Mouse (Mus musculus): ENCODE data around the gene Fahd1.

Gene Fahd1

GRCm38 (mm10) chr17:24850065-24850772 lies at the start of gene Fahd1:
Fahd1 (minus strand) TSS chr17:24850364.
- DNase-seq: peak; percentile 92

- no peak for DNase-seq
These were observed 49.0 kb upstream of the Fahd1 start for GRCm38 (mm10) chr17:24899153-24899552.

- DNase-seq: no peak
These were observed 48.1 kb upstream of the Fahd1 start for GRCm38 (mm10) chr17:24898041-24898854.

DNA sequence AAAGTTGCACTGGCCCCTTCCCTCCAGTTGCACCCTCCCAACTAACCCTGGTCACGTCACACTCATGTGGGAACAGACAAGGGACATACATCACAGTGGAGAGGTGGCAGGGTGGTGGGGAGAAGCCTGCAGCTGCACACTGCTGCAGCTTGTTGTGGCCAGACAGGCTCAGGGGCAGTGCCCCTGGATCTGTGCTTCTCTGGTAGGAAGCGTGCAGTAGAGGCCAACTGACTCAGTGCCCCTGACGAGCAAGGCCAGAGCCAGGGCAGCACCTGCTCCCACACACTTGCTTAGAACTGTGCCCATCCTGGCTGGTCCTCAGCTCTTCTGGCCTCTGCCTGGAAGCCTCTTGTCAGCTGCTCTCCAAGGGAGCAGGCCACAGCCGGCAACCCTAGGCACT lies 47.4 kb upstream of the Fahd1 start:
- DNase-seq: no peak

- no peak for DNase-seq
These were observed 46.8 kb upstream of the Fahd1 start for GRCm38 (mm10) chr17:24896993-24897269.

DNA sequence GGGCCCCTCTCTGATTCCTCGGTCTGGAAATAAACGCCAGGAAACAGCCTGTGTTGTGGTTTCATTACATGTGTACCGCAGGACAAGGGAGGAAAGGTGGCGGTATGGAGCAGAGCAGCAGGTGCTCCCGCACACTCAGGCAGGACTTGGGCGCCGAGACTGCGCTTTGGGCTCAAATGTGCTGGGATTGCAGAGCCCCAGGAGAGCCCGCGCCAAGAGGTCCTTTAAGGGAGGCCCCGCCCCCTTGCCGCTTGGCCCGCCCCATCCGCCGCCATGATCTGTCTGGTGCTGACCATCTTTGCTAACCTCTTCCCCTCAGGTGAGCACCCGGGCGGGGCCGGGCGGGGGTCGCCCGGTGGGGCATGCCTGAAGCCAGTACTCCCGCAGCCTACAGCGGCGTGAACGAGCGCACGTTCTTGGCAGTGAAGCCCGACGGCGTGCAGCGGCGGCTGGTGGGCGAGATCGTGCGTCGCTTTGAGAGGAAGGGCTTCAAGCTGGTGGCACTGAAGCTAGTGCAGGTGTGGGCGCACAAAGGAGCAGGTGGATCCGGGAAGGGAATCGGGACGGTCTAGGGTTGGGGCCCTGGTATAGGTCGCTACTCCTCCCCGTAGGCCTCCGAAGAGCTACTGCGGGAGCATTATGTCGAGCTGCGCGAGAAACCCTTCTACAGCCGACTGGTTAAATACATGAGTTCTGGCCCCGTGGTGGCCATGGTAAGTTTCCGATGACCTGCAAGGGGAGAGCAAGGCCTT lies 46.3 kb upstream of the Fahd1 start, which contains the start of gene Nme3:
Gene Nme3, plus strand, starts transcription at position 260 of the 752 bp plus-strand sequence.
- peak; percentile 74 for DNase-seq

DNA sequence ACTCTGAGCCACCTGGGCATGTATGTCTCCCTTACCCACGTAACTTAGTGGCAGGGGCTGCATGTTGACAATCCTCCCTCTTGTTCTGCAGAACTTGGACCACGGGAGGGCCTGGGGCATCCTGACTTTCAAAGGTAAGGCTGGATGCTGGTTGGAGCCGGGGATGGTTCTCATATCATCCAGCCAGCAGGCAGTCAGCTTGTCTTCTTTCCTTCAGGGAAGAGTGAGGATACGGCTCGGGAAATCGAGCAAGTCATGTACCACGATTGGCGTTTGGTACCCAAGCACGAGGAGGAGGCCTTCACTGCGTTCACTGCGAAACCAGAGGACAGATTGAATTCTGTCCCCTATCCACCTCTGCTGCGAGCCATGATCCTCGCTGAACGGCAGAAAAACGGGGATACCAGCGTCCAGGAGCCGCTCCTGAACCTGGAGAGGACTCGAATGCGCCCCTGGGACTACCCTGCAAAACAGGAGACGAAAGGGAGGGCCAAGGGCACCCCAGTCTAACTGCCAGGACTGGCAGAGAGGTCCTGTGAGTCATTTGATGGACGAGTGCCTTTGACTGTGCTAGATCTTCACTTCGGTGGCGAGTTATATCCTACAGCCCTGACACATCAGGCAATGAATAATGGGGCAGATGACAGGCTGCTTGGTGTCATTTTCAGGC lies 45.5 kb upstream of the Fahd1 start:
- DNase-seq: no peak

DNA sequence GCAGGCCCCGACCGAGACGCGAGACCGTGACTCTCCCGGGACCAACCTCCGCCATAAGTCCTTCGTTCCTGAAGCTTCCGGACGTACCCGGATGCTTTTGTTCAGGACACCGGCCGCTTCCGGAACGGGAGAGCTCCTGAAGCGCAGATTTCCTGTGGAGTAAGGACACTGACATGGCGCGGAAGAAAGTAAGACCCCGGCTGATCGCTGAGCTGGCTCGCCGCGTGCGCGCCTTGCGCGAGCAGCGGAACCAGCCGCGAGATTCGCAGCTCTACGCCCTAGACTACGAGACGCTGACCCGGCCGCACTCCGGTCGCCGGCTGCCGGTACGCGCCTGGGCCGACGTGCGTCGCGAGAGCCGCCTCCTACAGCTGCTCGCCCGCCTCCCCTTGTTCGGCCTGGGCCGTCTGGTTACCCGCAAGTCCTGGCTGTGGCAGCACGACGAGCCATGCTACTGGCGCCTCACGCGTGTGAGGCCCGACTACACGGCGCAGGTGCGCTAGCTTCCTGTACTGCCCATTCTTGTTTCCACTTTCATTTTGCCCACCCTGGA lies 44.9 kb upstream of the Fahd1 start, which contains the start of the genes Eme2 and Mrps34:
Gene Eme2, minus strand, starts transcription at position 93 of the 553 bp plus-strand sequence.
Gene Mrps34, plus strand, starts transcription at position 122 of the 553 bp plus-strand sequence.
- peak; percentile 75 for DNase-seq

GRCm38 (mm10) chr17:24894061-24894994 lies 44.2 kb upstream of the Fahd1 start:
- DNase-seq: no peak

DNA sequence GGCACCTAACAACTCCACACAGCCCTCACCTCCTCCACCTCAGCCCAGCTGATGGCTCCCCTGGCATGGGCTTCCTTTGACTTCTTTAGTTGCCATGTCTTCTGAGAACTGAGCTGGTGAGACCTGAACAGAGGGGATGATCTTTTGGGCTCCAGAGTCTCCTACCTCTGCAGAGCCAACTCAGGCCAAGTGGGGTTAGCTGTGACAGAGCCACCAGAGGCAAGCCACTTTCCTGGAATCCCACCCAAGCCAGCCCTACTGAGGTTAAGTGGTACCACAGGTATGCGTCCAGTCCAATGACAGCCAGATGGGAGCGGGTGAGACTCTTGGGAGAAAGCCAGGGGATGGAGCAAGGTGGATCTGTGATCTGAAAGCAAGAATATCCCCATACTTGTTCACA lies 43.1 kb upstream of the Fahd1 start:
- no peak for DNase-seq

GRCm38 (mm10) chr17:24892785-24893184 lies 42.6 kb upstream of the Fahd1 start:
- DNase-seq: no peak

- DNase-seq: no peak
These were observed 41.2 kb upstream of the Fahd1 start for GRCm38 (mm10) chr17:24891321-24891720.

DNA sequence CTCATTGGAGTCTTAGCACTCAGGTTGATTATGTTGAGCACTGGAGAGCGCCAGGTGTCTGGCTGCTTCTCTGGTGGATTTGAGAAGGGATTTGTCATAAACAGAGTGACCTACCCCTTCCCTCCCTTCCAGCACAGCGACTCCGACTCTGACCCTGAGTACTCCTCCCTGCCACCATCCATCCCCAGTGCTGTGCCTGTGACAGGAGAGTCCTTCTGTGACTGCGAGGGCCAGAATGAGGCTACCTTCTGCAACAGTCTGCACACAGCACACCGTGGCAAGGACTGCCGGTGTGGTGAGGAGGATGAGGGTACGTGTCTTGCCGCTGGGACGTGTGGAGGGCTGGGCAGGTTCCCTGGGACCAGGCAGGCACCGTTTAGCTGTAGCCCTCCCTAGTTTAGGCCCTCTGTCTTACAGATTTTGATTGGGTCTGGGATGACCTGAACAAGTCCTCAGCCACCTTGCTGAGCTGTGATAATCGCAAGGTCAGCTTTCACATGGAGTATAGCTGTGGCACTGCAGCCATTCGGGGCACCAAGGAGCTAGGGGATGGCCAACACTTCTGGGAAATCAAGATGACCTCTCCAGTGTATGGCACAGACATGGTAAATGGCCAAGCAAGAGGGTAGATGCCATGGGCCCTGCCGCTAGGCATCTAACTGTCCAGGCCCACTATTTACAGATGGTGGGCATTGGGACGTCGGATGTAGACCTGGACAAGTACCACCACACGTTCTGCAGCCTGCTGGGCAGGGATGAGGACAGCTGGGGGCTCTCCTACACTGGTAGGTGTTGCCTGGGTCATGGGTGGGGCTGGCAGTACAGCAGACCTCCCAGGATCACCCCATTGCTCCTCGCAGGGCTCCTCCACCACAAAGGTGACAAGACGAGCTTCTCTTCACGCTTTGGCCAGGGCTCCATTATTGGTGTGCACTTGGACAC lies 40.3 kb upstream of the Fahd1 start:
- no peak for DNase-seq

DNA sequence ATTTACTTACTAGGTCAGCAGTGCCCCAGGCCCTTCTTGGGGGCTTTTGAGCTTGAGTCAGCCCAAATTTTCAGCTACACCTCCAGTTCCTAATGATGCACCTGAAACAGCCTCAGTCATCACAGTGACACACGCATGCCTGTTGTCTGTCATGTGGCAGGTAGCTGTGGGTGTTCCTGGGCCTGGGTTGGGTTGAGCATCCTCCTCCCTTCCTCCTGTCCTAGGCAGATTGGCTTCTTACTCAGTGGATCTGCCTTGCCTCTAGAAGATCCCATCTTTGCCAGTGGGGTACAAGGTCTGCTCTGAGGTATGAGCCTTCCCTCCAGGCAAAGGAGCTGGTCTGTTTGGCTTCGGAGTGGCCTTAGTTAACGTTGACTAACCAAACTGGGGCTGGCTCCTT lies 38.7 kb upstream of the Fahd1 start:
- DNase-seq: no peak

- no peak for DNase-seq
These were observed 37.3 kb upstream of the Fahd1 start for GRCm38 (mm10) chr17:24887291-24888080.

DNA sequence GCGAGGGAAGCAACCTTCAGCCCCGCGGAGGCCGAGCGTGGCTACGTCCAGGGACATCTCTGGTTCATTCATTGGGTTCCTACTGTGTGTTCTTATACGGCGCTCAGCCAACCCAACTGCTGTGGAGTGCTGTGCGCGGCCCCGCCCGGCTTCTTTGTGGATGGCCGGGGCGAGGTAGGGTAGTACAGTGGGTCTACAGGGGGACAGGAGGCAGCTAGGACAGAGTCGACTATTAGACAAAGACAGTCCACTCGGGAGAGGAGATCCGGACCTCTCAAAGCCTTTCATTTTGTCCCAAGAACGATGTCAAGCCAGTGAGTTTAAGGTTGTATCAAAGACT lies 36.7 kb upstream of the Fahd1 start:
- DNase-seq: no peak

- peak; percentile 96 for DNase-seq
These were observed 36.2 kb upstream of the Fahd1 start, which contains the start of the genes Nubp2 and Spsb3 for GRCm38 (mm10) chr17:24886134-24886931. Nubp2 (minus strand) TSS chr17:24886349. Spsb3 (plus strand) TSS chr17:24886643.

DNA sequence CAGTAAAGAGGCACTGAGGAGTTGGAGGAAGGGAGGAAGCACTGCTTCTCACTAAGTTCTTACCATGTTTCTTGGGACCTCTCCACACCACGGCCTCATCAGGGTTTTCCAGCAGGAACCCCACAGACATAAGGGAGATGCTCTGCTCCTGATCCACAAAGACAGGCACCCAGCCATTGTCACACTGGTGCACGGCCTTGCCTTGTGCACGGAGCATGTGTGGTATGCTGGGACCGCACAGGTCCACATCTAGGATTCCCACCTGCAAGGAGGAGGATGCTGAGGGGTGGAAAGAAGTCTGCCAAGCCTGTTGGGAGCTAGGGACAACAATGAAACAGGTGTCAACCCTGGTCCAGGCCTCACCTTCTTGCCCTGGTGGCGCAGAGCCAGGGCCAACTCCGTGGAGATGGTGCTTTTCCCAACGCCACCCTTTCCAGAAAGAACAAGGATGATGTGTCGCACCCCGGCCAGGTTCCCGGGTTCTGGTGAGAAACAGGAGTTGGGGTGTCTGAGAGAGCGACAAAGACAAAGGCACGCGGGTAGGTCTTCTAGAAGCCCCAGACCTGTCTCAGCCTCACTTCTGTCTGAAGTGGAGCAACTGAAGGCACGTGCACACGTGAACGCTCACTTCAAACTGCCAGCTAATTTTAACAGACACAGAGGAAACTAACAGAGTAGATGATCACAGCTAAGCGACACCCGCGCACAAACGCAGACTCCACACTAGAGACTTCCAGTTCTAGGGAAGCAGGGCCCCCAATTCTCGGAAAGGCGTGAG lies 35.4 kb upstream of the Fahd1 start:
- DNase-seq: no peak

Measured in thymus, postnatal 25 days (tissue).